Mouse (Mus musculus) kidney, postnatal 25 days (tissue): ENCODE measurements around the gene Dlx6.
A peak's percentile ranks its signal among the peaks of the same experiment; 100 is the strongest.

Experiments
- DNase-seq, 2 experiments: peaks; one replicate each; pipeline ENCODE4 v3.0.0; 2021; ENCODE audit warnings: mixed read lengths in 2 of 2

Dlx6 gene

GRCm38 (mm10) chr6:6860411-6861085, 2.6 kb upstream of the Dlx6 start:
- DNase-seq = peak in 1 of 2 experiments; percentile 33

- no peak for DNase-seq
These were observed 1.9 kb upstream of the Dlx6 start for GRCm38 (mm10) chr6:6861086-6861797.

GRCm38 (mm10) chr6:6861798-6862428, 1.2 kb upstream of the Dlx6 start:
- DNase-seq = no peak

GRCm38 (mm10) chr6:6862611-6863010, 523 bp upstream of the Dlx6 start:
- peak; percentile 37 to 46 for DNase-seq

- peak in 1 of 2 experiments; percentile 30 for DNase-seq
These were observed 821 bp downstream of the Dlx6 start for GRCm38 (mm10) chr6:6863955-6864354.

GRCm38 (mm10) chr6:6864441-6865440, 1.6 kb downstream of the Dlx6 start:
- no peak for DNase-seq

- no peak for DNase-seq
These were observed 3.9 kb downstream of the Dlx6 start for GRCm38 (mm10) chr6:6867031-6867430.

- no peak for DNase-seq
These were observed 6.0 kb downstream of the Dlx6 start for GRCm38 (mm10) chr6:6869041-6869685.

- no peak for DNase-seq
These were observed 7.0 kb downstream of the Dlx6 start for GRCm38 (mm10) chr6:6869961-6870800.

GRCm38 (mm10) chr6:6870876-6871420, 7.8 kb downstream of the Dlx6 start:
- no peak for DNase-seq

GRCm38 (mm10) chr6:6871692-6872091, 8.6 kb downstream of the Dlx6 start:
- no peak for DNase-seq

GRCm38 (mm10) chr6:6872873-6873272, 9.7 kb downstream of the Dlx6 start:
- no peak for DNase-seq

- no peak for DNase-seq
These were observed 10.4 kb downstream of the Dlx6 start for GRCm38 (mm10) chr6:6873476-6874072.

- no peak for DNase-seq
These were observed 11.1 kb downstream of the Dlx6 start for GRCm38 (mm10) chr6:6874073-6874771.

- no peak for DNase-seq
These were observed 12.0 kb downstream of the Dlx6 start for GRCm38 (mm10) chr6:6875136-6875535.

- no peak for DNase-seq
These were observed 12.5 kb downstream of the Dlx6 start for GRCm38 (mm10) chr6:6875676-6876075.

GRCm38 (mm10) chr6:6876231-6876630, 13.1 kb downstream of the Dlx6 start:
- DNase-seq = no peak

GRCm38 (mm10) chr6:6876731-6877130, 13.6 kb downstream of the Dlx6 start:
- DNase-seq = no peak

GRCm38 (mm10) chr6:6877346-6877910, 14.3 kb downstream of the Dlx6 start:
- no peak for DNase-seq
